Mouse (Mus musculus): ENCODE data around the gene Slc35d2.
A peak's percentile ranks its signal among the peaks of the same experiment; 100 is the strongest.

The Slc35d2 gene

DNA sequence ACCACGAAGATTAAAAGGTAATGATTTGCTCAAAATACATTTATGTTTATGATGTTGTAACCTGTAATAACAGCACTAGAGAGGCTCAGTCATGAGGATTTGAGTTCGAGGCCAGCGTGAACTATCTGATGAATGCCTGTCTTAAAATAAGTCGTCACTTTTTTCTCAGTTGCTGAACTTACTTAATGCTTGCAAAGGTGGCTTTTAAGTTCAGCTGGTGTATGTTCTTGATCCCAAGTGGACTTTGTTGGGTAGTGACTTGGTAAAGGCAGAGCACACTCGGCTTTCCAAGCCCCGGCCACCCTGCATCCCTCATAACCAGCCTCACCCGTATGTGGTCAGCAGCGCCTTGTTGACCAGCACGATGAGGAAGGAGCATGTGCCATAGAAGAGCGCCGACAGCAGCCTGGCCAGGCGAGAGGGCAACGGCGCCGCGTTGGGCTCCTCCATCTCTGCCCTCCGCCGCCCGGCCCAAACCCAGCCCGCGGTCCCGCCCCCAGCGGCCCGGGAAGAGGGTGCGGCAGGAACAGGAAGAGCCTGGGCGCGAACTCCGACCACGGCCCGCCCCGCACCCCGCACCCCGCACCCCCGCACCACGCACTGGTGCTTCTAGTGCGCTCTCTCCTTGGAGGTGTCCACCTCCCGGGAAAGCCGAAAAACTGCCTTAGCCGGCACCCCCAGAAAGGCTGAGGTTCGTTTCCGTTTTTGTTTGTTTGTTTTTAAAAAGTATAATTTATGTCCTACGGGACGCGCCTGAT, at the start of gene Slc35d2:
Slc35d2 (minus strand) TSS at position 511 of the 758 bp plus-strand sequence.
- DNase-seq (ENCODE audit: low spot score in 2 of 2), result peak; percentile 40 to 59

DNA sequence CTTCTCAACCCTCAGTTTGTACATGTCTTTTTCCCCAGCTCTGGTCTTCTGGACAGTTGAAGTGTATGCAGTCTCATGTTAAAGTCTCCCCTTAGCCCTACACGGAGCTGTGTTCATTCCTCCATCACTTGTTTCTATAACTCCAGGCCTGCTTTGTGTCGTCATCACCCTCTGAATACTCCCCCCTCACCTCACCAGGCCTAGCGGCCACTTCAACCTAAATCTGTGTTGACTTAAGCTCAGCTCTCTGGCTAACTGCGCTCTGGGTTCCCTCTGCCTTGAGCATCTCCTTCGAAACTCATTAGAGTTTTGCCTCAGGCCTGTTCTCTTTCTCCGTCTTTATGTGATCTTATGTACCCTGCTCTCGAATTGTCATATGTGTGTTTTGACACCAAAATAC, 48.8 kb upstream of the Slc35d2 start:
- no peak for DNase-seq (ENCODE audit: low spot score in 2 of 2)

DNA sequence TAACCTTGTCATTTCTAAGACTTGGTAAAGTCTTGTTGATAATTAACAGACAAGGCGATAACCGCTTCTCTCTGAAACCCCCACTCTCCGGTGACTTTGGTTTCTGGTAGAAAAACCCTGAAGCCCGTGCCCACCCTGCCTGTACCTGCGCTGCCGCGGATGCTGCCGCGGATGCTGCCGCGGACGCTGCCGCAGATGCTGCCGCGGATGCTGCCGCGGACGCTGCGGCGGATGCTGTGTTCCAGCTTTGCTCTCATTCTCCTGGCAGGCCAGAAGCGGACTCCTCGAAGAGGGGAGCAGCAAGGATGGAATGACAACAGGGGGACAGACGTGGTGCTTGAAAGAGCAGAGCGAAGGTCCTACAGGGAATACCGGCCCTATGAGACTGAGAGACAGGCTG, 40.6 kb upstream of the Slc35d2 start:
- DNase-seq (ENCODE audit: low spot score in 2 of 2), result no peak

DNA sequence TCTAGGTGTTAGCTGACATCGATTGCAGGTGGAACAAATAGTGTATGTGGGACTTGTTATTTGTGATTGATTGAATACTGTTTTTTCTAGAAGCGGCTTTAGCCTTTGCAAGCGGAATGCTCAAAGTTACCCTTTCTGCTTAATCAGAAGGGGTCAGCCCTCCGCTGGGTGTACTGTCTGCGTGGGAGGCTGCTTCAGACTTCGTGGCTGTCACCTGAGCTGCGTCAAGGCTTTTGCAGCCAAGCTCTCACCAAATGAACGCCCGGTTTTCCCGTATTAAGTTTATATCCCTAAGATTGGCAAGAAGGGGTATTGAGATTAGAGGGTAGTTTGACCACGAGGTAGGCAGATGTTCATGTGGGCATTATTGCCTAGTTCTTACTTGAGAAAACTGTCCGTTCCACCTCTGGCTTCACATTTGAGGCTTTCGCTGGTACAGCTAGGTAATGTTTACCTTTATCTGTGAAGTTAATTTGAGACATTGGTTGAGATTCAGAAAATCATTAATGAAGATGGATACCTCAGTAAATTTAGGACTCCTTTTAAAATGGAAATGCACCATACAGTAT, 34.1 kb upstream of the Slc35d2 start:
- no peak for DNase-seq (ENCODE audit: low spot score in 2 of 2)

DNA sequence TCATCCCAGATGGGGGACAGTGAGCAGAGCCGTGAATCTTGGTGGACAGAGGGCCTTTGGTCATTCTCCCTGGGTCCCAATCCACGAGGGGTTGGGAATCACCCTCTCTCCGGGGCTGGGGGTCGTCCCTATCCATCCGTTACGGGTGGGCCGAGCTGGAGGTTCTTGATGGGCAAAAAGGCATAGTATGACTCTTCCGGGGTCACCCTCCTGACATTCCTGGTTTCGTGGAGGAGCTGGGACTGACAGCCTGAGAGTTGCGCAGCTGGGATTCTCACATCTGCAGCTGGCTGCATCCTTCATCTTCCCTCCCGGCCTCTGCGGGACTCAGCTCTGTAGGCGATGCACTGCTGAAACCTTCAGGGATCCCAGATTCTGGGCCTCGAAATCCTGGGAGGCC, 33.5 kb upstream of the Slc35d2 start:
- DNase-seq (ENCODE audit: low spot score in 2 of 2), result no peak

DNA sequence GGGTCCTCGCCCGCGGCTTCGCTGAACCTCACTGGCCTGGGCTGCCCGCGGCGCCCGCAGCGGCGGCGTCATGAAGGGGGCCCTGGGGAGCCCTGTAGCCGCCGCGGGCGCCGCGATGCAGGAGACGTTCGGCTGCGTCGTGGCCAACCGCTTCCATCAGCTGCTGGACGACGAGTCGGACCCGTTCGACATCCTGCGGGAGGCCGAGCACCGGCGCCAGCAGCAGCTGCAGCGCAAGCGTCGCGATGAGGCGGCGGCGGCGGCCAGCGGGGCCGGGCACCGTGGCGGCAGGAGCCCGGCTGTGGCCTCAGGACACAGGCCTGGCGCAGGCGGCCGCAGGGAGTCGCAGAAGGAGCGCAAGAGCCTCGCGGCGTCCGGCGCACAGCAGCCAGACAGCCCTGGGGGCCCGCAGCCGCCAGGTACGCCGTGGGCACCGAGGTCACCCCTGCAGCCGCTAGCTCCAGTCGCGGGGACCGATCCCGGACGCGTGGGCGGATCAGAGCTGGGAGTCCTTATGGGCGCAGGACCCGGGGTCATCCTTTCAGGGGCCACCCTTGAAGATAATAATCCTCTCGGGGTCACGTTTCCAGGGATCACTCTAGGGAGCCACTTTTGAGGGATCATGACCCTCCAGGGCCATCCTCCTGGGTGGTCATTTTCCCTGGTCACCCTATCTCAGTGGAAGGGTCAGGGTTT, 32.9 kb upstream of the Slc35d2 start:
- no peak for DNase-seq (ENCODE audit: low spot score in 2 of 2)

DNA sequence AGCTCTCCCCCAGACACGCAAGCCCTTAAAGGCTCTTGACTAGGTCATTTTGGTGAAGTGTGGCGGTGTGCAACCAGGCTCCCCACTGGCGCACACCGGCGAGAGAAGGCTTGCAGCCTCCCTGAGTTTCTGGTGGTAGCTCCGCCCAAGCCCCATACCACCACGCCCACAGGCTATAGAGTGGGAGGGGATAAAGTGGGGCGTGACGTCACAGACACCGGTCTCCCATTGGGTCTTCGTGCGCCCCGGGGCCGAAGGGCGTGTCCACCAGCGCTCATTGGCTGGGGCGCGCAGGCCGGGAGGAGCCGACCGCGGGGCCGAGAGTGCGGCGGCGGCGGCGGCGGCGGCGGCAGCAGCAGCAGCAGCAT, 32.4 kb upstream of the Slc35d2 start, which contains the start of gene Habp4:
Habp4 (plus strand) TSS at position 277 of the 368 bp plus-strand sequence.
- DNase-seq (ENCODE audit: low spot score in 2 of 2), result peak; percentile 97 to 98

DNA sequence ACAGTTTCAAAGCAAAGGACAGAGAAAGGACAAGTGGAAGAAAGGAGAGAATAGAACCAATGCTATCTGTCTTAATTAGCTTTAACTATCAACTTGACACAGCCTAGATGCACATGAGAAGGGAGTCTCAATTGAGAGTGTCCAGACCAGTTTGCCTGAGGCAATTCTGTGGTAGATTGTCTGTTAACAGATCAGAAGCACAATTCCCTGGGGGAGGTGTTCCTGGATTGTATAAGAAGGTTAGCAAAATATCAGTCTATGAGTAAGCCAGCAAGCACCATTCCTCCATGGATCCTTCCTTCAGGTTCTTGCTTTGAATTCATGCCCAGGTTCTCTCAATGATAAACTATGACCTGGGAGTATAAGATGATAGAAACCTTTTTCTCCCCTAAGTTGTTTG, 27.8 kb upstream of the Slc35d2 start:
- no peak for DNase-seq (ENCODE audit: low spot score in 2 of 2)

DNA sequence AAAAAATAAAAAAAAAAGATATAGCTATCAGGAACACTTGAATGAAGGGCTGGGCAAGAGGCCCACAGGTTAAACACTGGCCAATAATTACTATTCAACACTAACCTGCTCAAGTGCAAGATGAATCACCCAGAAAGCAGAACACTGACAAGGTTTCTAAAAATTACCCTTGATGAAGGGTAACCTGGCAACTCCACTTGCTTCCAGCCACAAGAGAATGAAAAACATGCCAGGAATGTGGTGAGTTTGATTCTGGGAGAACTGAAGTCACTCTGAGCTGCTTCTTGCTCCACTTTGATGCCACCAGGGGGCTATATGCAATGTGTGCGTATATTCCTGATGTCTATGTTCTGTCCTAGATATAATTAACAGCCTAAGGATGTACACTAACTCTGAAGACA, 26.0 kb upstream of the Slc35d2 start:
- no peak for DNase-seq (ENCODE audit: low spot score in 2 of 2)

DNA sequence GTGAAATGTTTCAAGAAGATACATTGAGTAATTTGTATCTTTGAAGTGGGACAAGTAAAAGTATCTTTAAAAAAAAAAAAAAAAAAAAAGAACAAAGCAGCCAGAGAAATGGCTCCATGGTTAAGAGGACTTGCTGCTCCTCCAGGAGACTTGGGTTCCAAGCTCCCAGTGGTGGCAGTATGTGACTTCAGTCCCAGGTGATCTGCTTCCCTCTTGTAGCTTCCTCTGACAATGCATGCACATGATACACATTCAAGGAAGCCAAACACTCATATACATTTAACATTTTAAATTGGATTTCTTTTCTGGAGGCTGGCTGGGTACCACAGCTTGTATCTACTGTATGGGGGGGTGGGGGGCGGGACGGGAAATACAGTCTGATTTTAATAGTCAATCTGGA, 25.5 kb upstream of the Slc35d2 start:
- DNase-seq (ENCODE audit: low spot score in 2 of 2), result no peak

DNA sequence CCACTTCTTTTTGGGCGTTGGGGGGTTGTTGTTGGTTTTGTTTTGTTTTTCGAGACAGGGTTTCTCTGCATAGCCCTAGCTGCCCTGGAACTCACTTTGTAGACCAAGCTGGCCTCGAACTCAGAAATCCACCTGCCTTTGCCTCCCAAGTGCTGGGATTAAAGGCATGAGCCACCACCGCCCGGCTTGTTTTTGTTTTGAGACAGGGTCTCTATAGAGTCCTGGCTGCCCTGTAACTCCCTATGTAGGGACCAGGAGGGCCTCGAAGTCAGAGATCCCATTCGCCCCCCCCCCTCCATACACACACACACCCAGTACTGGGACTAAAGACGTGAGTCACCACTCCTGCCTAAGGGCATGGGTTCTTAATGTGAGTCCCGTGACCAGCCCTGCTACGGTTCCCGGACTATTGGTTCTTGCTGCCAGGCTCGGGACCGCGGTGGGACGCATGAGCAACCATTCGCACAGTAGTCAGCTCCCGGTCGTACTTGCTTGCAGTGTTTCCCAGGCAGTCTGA, 24.6 kb upstream of the Slc35d2 start:
- peak; percentile 14 to 19 for DNase-seq (ENCODE audit: low spot score in 2 of 2)

DNA sequence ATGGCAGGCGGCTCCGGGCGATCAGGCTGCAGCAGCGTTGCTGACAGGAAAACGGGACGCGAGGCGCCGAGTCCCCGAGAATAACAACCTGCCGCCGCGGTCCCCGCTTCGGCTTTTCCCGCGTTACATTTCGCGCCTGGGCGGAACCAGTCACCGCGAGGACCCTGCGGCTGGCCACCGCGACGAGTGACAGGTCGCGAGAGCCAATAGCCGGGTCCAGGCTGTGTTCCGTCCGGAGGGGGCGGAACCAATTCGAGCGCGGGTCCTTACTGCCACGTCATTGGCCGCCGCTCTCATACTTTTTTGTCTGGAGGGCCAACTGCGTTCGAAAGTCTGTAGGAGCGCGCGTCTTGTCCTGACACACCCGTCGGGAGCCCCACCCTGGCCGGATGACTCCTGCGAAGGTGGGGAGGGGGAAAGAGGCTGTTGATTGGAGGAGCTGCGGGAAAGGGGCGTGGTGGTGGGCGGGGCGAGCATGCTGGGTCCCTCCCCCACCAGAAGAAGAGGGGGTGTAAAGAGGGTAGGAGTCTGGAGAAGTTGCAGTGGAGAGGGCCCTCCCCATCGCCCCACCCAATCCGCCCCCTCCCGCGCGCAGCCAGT, 24.0 kb upstream of the Slc35d2 start, which contains the start of gene Zfp367:
Zfp367 (minus strand) TSS at position 120 of the 600 bp plus-strand sequence.
- peak; percentile 95 to 96 for DNase-seq (ENCODE audit: low spot score in 2 of 2)

DNA sequence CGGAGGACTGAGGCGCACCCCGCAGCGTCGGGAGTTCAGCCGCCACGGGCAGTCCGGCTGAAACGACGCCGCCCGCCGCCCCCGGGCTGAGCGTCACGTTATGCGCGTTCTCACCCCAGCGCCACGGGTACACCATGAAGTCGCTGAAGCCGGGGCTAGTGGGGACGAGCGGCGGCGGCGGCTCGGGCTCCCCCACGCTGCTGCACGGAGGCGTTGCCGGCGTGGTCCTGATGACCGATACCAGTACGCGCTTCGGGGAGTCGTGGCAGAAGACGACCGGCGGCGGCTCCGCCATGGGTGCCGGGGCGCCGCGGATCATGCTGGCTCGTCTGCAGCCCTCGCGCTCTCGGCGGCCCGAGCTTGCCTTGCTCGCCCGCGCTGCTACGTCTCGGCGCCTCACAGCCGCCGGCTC, 23.5 kb upstream of the Slc35d2 start:
- DNase-seq (ENCODE audit: low spot score in 2 of 2), result no peak

DNA sequence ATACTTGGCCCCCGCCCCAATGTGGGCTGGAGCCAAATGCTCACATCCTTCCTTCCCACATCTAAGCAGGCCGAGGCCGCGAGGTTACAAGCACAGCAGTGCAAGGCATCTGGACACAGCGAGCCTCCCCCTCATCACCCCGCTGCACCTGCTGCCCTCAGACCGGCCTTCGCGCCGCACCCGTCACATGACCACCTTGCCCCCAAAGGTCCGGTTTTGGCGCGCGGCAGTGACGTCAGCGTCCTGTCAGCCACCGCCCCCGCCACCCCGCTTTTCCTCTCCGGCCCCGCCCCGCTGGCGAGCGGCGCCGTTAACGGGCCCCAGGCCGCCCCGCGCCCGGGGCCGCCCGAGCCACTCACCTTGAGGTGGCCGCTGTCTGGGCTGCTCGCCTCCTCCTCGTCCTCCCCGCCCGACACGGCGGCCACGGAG, 23.1 kb upstream of the Slc35d2 start:
- DNase-seq (ENCODE audit: low spot score in 2 of 2), result peak; percentile 82 to 88

DNA sequence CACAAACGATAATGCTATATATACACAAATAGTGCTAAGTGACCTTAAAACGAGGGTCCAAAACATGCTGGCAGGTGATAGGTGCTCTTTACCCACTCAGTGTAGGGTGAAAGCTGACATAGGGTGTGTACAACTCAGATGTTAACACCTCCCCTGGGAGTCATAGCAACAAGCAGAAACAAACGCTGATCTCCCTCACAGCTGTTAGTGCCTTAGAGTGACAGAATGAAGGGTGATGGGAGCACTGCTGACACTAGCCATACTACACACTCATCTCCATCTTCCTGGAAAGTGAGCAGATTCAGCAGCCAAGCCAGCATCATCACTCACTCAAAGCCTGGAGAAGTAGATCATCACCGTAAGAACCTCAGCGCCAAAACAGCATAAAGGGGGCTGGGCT, 21.0 kb upstream of the Slc35d2 start:
- DNase-seq (ENCODE audit: low spot score in 2 of 2), result no peak

DNA sequence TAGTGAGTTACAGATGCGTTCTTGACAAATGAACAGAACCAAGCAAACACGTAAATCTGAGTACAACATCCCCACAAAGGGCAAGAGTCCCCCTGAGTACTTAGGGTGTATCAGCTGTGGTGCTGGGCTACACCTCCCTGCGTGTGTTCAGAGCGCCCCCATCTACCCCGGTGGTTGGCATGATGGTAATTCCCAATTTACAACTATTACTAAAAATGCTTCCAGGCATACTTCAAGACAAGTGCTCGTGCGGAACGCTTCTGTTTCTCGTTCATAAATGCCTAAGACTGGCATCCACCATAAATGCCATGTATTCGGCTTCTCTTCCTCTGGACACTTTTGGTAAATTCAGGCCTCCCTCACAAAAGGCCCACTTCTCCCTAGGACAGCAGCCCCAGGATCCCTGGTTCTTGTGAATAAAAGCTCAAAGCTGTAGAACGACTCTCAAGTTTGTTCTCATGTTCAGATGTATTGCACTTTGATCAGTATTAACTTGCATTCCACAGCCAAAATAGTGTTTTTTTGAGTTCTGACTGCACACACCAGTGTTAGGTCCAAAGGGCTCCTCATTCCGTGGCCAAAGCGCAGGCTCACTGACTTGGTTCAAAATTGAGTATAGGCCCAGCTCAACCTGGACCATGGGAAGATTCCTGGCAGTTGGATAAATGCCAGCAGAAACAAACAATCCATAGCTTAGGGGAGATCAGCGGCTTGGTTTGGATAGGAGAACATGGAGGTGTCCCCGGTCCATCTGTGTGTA, 628 bp upstream of the Slc35d2 start:
- DNase-seq (ENCODE audit: low spot score in 2 of 2), result peak; percentile 15 to 34

DNA sequence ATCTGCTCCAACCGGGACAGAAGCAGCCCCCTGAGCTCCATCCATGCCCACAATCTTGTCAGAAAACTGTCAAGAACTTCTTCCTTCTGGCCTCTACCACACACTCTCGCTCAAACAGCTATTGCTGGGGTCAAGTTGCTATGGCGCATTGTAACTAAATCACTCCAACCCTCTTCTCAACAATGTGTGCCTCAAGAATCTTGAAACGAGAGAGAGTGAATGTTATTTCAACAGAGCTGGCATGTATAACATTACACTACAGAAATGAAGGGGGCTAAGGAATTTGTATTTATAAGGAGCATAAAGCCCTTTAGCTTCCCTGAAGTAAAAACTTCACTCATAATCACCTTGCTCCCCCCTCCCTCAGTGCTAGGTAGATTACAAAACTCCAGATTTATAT, 2.9 kb downstream of the Slc35d2 start:
- DNase-seq (ENCODE audit: low spot score in 2 of 2), result no peak

DNA sequence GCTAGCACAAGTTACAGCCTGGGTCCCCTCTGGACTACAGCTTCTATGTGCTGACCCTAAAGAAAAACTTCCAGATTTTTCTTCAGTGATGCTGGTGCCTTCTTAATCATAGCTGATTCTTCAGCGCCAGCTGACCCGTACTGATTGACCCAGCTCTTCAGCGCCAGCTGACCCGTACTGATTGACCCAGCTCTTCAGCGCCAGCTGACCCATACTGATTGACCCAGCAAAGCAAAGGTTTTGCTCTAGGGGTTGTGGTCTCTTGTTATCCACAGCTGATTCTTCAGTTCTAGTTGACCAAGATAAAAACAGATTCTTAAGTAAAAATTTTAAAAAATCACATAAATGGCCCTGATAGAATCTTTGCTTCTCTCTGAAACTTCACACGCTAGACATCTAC, 4.3 kb downstream of the Slc35d2 start:
- no peak for DNase-seq (ENCODE audit: low spot score in 2 of 2)

DNA sequence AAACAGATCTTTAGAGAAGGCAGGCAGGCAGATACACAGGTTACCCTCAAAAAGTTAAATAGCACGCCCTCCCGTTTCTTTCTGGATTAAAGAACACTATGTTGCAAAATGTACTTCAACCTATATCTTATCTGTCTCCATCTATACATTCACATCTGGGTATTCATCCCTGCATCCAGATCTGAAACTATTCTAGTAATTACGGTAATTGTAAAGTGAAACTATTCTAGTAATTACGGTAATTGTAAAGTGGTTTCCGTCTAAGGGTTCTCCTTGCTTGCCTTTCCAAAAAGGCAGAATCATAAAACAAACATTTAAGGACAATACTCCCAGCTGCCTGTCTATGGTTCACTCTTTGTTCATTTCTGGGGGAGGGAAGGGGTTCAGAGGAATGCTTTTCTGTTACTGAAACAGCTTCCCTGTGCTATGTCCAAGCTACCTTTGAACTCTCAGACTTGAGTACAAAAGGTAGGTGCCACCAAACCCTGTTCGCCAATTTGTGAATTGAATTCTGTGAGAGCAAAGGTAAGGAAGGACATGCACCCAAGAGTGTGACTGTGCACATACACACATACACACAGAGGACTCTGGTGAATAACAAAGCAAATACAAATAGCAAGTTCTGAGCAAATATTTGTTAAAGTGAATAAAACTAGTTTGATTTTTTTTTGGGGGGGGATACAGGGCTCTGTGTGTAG, 5.5 kb downstream of the Slc35d2 start:
- DNase-seq (ENCODE audit: low spot score in 2 of 2), result no peak

DNA sequence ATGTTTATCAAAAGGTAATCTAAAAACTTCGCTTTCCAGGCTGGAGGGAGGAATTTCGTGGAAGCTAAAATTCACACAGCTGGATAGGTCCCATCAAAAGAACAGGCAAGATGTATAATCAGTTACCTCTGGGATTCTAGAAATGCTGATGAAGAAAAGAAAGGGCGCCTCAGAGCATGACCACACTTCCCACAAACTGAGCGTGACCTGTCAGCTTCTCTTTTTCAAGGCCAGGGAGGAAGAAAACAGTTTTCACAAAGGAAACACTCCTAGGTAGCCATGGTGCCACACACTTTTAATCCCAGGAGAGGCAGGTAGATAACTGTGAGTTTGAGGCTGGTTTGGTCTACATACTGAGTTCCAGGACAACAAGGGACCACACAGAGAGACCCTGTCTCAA, 8.4 kb downstream of the Slc35d2 start:
- no peak for DNase-seq (ENCODE audit: low spot score in 2 of 2)

DNA sequence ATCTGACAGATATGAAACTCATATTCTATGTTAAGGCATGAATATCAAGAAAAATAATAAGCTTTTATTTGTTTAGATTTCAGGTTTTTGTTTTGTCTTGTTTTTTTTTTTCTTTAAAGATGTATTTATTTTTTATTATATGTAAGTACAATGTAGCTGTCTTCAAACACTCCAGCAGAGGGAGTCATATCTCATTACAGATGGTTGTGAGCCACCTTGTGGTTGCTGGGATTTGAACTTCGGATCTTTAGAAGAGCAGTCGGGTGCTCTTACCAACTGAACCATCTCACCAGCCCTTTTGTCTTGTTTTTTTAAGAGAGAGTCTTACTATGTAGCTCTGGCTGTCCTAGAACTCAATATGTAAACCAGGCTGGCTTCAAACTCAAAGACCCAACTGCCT, 11.7 kb downstream of the Slc35d2 start:
- no peak for DNase-seq (ENCODE audit: low spot score in 2 of 2)

Data from spleen, postnatal 14 days (tissue).